Mouse (Mus musculus) cerebellum, adult (tissue): ENCODE measurements around the gene Ranbp3l.

ENCODE experiments used
- ATAC-seq: cut with Nextera tagmentation; 2 replicates; pipeline ENCODE4 v1.9.2; 2017; ENCODE audit warnings: mild to moderate bottlenecking, moderate library complexity, mixed read lengths; ENCODE audit not compliant: insufficient number of reproducible peaks, low FRiP score, low TSS enrichment

Gene Ranbp3l

GRCm38 (mm10) chr15:9070353-9070752, 102.6 kb downstream of the Ranbp3l start:
- peak; percentile 4; the same call in 1 of the 2 replicates for ATAC-seq

- peak; percentile 98 for ATAC-seq
Measured at GRCm38 (mm10) chr15:9070912-9071555, 103.3 kb downstream of the Ranbp3l start, which contains the start of gene Nadk2. Nadk2 (plus strand) TSS chr15:9071260.

GRCm38 (mm10) chr15:9071556-9072544, 104.1 kb downstream of the Ranbp3l start:
- peak; percentile 29 for ATAC-seq

GRCm38 (mm10) chr15:9072630-9073029, 104.9 kb downstream of the Ranbp3l start:
- no peak for ATAC-seq

GRCm38 (mm10) chr15:9073067-9073608, 105.4 kb downstream of the Ranbp3l start:
- ATAC-seq: no peak

- ATAC-seq: no peak
Measured at GRCm38 (mm10) chr15:9073684-9074083, 105.9 kb downstream of the Ranbp3l start.

- ATAC-seq: no peak
Measured at GRCm38 (mm10) chr15:9074139-9074538, 106.4 kb downstream of the Ranbp3l start.

GRCm38 (mm10) chr15:9074671-9075070, 106.9 kb downstream of the Ranbp3l start:
- no peak for ATAC-seq

- ATAC-seq: no peak
Measured at GRCm38 (mm10) chr15:9075608-9076200, 108.0 kb downstream of the Ranbp3l start.

- no peak for ATAC-seq
Measured at GRCm38 (mm10) chr15:9078481-9079300, 110.9 kb downstream of the Ranbp3l start.

- ATAC-seq: no peak
Measured at GRCm38 (mm10) chr15:9079626-9080025, 111.9 kb downstream of the Ranbp3l start.

GRCm38 (mm10) chr15:9080206-9080605, 112.5 kb downstream of the Ranbp3l start:
- ATAC-seq: no peak

- ATAC-seq: no peak
Measured at GRCm38 (mm10) chr15:9081294-9081693, 113.5 kb downstream of the Ranbp3l start.

- no peak for ATAC-seq
Measured at GRCm38 (mm10) chr15:9082753-9083152, 115.0 kb downstream of the Ranbp3l start.

GRCm38 (mm10) chr15:9086813-9087212, 119.1 kb downstream of the Ranbp3l start:
- ATAC-seq: no peak

- ATAC-seq: no peak
Measured at GRCm38 (mm10) chr15:9087421-9087820, 119.7 kb downstream of the Ranbp3l start.

- ATAC-seq: no peak
Measured at GRCm38 (mm10) chr15:9087895-9088682, 120.3 kb downstream of the Ranbp3l start.

- no peak for ATAC-seq
Measured at GRCm38 (mm10) chr15:9088683-9089072, 120.9 kb downstream of the Ranbp3l start.

GRCm38 (mm10) chr15:9089136-9089720, 121.5 kb downstream of the Ranbp3l start:
- ATAC-seq: no peak
